Mouse (Mus musculus): ENCODE data around the gene Rps26.

- TF ChIP-seq CTCF (IDR thresholded peaks at IDR 0.05; ENCODE audit: borderline replicate concordance, extremely low read depth, insufficient read depth, insufficient read length) (no peak), POLR2A (IDR thresholded peaks at IDR 0.05; ENCODE audit: borderline replicate concordance, extremely low read depth, insufficient read depth, insufficient read length, poor library complexity, severe bottlenecking) (no peak)
These were observed 38.3 kb upstream of the Rps26 start for GRCm38 (mm10) chr10:128664808-128665207.
